Mouse (Mus musculus) MEL (cell line): ENCODE data around the gene Cd36. TPM values are rescaled to one million over a fixed set of nuclear protein-coding genes. Genes with fewer than 3 reads are reported as not detected.

Source experiments
- DNase-seq: peaks from one replicate; pipeline ENCODE4 v3.0.0; 2011; ENCODE audit warnings: low read depth, low spot score
- H3K27ac ChIP-seq: 2 replicates; pipeline ENCODE4 v1.5.1; 2012; ENCODE audit warnings: low read depth, mild to moderate bottlenecking, control low read depth, low read length, moderate library complexity; ENCODE audit not compliant: control insufficient read depth
- H3K27me3 ChIP-seq, 2 experiments: fragments of 150-350 bp in 1 of 2; sonication (generic) in 1 of 2; 2 replicates each; pipeline ENCODE4 v1.6.1; 2012; ENCODE audit warnings: low read length in 2 of 2, mild to moderate bottlenecking in 2 of 2, improper control_type of control experiment in 1 of 2, moderate library complexity in 1 of 2; ENCODE audit not compliant: insufficient read depth in 2 of 2, control insufficient read depth in 1 of 2
- H3K36me3 ChIP-seq, 2 experiments: 2 replicates each; pipeline ENCODE4 v1.6.1; 2012 to 2014; ENCODE audit warnings: low read length in 2 of 2, improper control_type of control experiment in 1 of 2, inconsistent platforms in 1 of 2, mild to moderate bottlenecking in 1 of 2; ENCODE audit not compliant: insufficient read depth in 2 of 2, control insufficient read depth in 1 of 2
- H3K4me1 ChIP-seq, 2 experiments: fragments of 150-350 bp in 1 of 2; sonication (generic) in 1 of 2; 2 replicates each; pipeline ENCODE4 v1.6.1; 2012; ENCODE audit warnings: low read length in 2 of 2, improper control_type of control experiment in 1 of 2, mild to moderate bottlenecking in 1 of 2; ENCODE audit not compliant: insufficient read depth in 2 of 2, control insufficient read depth in 1 of 2
- H3K4me3 ChIP-seq, 2 experiments: fragments of 150-350 bp in 1 of 2; sonication (generic) in 1 of 2; 2 replicates each; pipeline ENCODE4 v1.5.1; 2012; ENCODE audit warnings: low read depth in 2 of 2, low read length in 2 of 2, mild to moderate bottlenecking in 2 of 2, moderate library complexity in 2 of 2, control low read depth in 1 of 2, improper control_type of control experiment in 1 of 2; ENCODE audit not compliant: control insufficient read depth in 1 of 2, insufficient read depth in 1 of 2
- H3K79me2 ChIP-seq: 2 replicates; pipeline ENCODE4 v1.6.1; 2012; ENCODE audit warnings: mild to moderate bottlenecking, low read length, moderate library complexity; ENCODE audit not compliant: control insufficient read depth, poor library complexity, insufficient read depth
- H3K9ac ChIP-seq: 2 replicates; pipeline ENCODE4 v1.6.1; 2012; ENCODE audit warnings: low read depth, mild to moderate bottlenecking, control low read depth, low read length, moderate library complexity; ENCODE audit not compliant: control insufficient read depth, poor library complexity, severe bottlenecking
- H3K9me3 ChIP-seq: fragments of 150-350 bp; sonication (generic); replicated peaks from 2 replicates; pipeline ENCODE4 v1.6.1; 2012; ENCODE audit warnings: mild to moderate bottlenecking, low read length, improper control_type of control experiment, moderate library complexity; ENCODE audit not compliant: insufficient read depth
- CHD1 ChIP-seq: IDR thresholded peaks from 2 replicates; pipeline ENCODE4 v1.6.1; 2012; ENCODE audit warnings: low read depth, mild to moderate bottlenecking, inconsistent platforms, low read length, improper control_type of control experiment
- CHD2 ChIP-seq: IDR thresholded peaks from 2 replicates; pipeline ENCODE4 v1.6.1; 2011; ENCODE audit warnings: low read length, improper control_type of control experiment
- ELF1 ChIP-seq: IDR thresholded peaks from 2 replicates; pipeline ENCODE4 v1.6.1; 2014; ENCODE audit warnings: low read depth, mild to moderate bottlenecking, inconsistent platforms, low read length, improper control_type of control experiment, moderate library complexity
- GABPA ChIP-seq: IDR thresholded peaks from 2 replicates; pipeline ENCODE4 v1.6.1; 2012; ENCODE audit warnings: low read depth, mild to moderate bottlenecking, inconsistent platforms, low read length, improper control_type of control experiment, moderate library complexity
- HCFC1 ChIP-seq: IDR thresholded peaks from 2 replicates; pipeline ENCODE4 v1.6.1; 2012; ENCODE audit warnings: low read depth, mild to moderate bottlenecking, inconsistent platforms, low read length, improper control_type of control experiment, moderate library complexity
- JUND ChIP-seq: IDR thresholded peaks from 2 replicates; pipeline ENCODE4 v1.6.1; 2011; ENCODE audit warnings: low read depth, mild to moderate bottlenecking, improper control_type of control experiment, low read length
- MAZ ChIP-seq: IDR thresholded peaks from 2 replicates; pipeline ENCODE4 v1.6.1; 2012; ENCODE audit warnings: low read depth, mild to moderate bottlenecking, inconsistent platforms, low read length, improper control_type of control experiment
- MXI1 ChIP-seq: IDR thresholded peaks from 2 replicates; pipeline ENCODE4 v1.6.1; 2011; ENCODE audit warnings: mild to moderate bottlenecking, low read depth, low read length, improper control_type of control experiment
- MYB ChIP-seq: IDR thresholded peaks from 2 replicates; pipeline ENCODE4 v1.6.1; 2011; ENCODE audit warnings: mild to moderate bottlenecking, low read depth, low read length, improper control_type of control experiment
- MYC ChIP-seq: IDR thresholded peaks from 2 replicates; pipeline ENCODE4 v1.6.1; 2011; ENCODE audit warnings: low read depth, mild to moderate bottlenecking, low read length, improper control_type of control experiment, moderate library complexity
- NRF1 ChIP-seq: IDR thresholded peaks from 2 replicates; pipeline ENCODE4 v1.6.1; 2014; ENCODE audit warnings: low read depth, mild to moderate bottlenecking, inconsistent platforms, low read length, improper control_type of control experiment, moderate library complexity; ENCODE audit not compliant: poor library complexity, insufficient read depth, severe bottlenecking
- POLR2A ChIP-seq, 2 experiments: IDR thresholded peaks; 2 replicates each; pipeline ENCODE4 v1.6.1; 2011 to 2012; ENCODE audit warnings: low read length in 2 of 2, mild to moderate bottlenecking in 2 of 2, control low read depth in 1 of 2, improper control_type of control experiment in 1 of 2, low read depth in 1 of 2, moderate library complexity in 1 of 2; ENCODE audit not compliant: control insufficient read depth in 1 of 2, insufficient read depth in 1 of 2, poor library complexity in 1 of 2
- RAD21 ChIP-seq: IDR thresholded peaks from 2 replicates; pipeline ENCODE4 v1.6.1; 2011; ENCODE audit warnings: mild to moderate bottlenecking, low read depth, low read length, improper control_type of control experiment
- TCF12 ChIP-seq: IDR thresholded peaks from 2 replicates; pipeline ENCODE4 v1.6.1; 2014; ENCODE audit warnings: low read depth, mild to moderate bottlenecking, inconsistent platforms, low read length, improper control_type of control experiment, moderate library complexity
- UBTF ChIP-seq: IDR thresholded peaks from 2 replicates; pipeline ENCODE4 v1.6.1; 2012; ENCODE audit warnings: low read depth, mild to moderate bottlenecking, inconsistent platforms, low read length, improper control_type of control experiment, moderate library complexity, borderline replicate concordance; ENCODE audit not compliant: insufficient read depth
- USF1 ChIP-seq: IDR thresholded peaks from 2 replicates; pipeline ENCODE4 v1.6.1; 2014; ENCODE audit warnings: low read depth, mild to moderate bottlenecking, inconsistent platforms, low read length, improper control_type of control experiment, moderate library complexity
- ZKSCAN1 ChIP-seq: IDR thresholded peaks from 2 replicates; pipeline ENCODE4 v1.6.1; 2012; ENCODE audit warnings: low read depth, mild to moderate bottlenecking, inconsistent platforms, low read length, improper control_type of control experiment, moderate library complexity
- ZMIZ1 ChIP-seq: IDR thresholded peaks from 2 replicates; pipeline ENCODE4 v1.6.1; 2012; ENCODE audit warnings: low read depth, mild to moderate bottlenecking, inconsistent platforms, low read length, improper control_type of control experiment, moderate library complexity
- ZNF384 ChIP-seq: IDR thresholded peaks from 2 replicates; pipeline ENCODE4 v1.6.1; 2012; ENCODE audit warnings: low read depth, mild to moderate bottlenecking, inconsistent platforms, low read length, improper control_type of control experiment
- polyA plus RNA-seq, 2 experiments: library from polyadenylated mRNA; stranded (reverse) in 1 of 2; unstranded in 1 of 2; fragments of >175 nt in 1 of 2; fragments of >200 nt in 1 of 2; gene quantifications; 2 replicates each; pipeline versions ENCODE4 v1.2.1 to v1.2.4; 2012; ENCODE audit warnings: low replicate concordance in 2 of 2, low read depth in 1 of 2; ENCODE audit not compliant: insufficient read length in 2 of 2, insufficient read depth in 1 of 2, missing spikeins in 1 of 2
- total RNA-seq: library from RNA; depleted of rRNA; stranded (reverse); fragments of 300-350 nt; gene quantifications from 2 replicates; pipeline ENCODE4 v1.2.3, GENCODE M21; 2012

The Cd36 gene
- total and polyA plus RNA-seq, 3 experiments, result 0.07 to 0.19 TPM; not detected in 1

- DNase-seq, result no peak
- no peak overlapping the region for H3K27ac ChIP-seq
- no peaks in the 10 kb centered on the region for H3K36me3 ChIP-seq
Observed at GRCm38 (mm10) chr5:17889291-17889690, 690 bp upstream of the Cd36 start.

DNA sequence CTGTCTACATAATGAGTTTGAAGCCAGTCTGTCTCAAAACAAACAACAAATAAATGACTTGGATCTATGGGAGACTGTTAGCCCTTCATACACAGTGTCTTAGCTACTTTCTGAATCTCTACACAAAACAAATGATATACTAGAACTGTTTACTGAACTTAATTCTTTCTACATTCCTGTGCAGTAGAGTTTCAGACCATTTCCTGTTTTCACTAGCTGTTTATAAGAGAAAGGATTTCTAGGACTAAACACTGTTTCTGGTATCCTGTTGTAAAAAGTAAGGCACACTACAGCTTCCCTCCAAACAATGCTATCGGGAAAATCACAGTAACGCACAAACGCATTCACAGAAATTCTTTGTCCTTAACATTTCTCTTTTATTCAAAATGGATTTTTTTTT, 2.2 kb downstream of the Cd36 start:
- Histone ChIP-seq H3K4me3 (no peak overlapping the region), H3K4me1 (no peaks in the 10 kb centered on the region), H3K27ac (no peak overlapping the region), H3K79me2 (no peaks in the 10 kb centered on the region), H3K9ac (no peak overlapping the region), H3K27me3 (no peaks in the 10 kb centered on the region), H3K9me3 (no peaks in the 10 kb centered on the region), H3K36me3 (peaks cover 0 to 3% of the 10 kb centered on the region in 2 experiments; a peak in 1 of 4 replicates)
- TF ChIP-seq ELF1 (no peak), USF1 (no peak), MXI1 (no peak), TCF12 (no peak), MAZ (no peak), NRF1 (no peak), HCFC1 (no peak), CHD1 (no peak), UBTF (no peak), RAD21 (no peak)
- no peak for DNase-seq

More at GRCm38 (mm10) chr5:17889291-17889690, 690 bp upstream of the Cd36 start:
- H3K4me1 ChIP-seq, result no peaks in the 10 kb centered on the region
- no peak for TF ChIP-seq CHD2
- no peak for TF ChIP-seq HCFC1
- no peak for TF ChIP-seq MYC
- no peak overlapping the region for H3K4me3 ChIP-seq
- no peaks in the 10 kb centered on the region for H3K79me2 ChIP-seq
- no peaks in the 10 kb centered on the region for H3K27me3 ChIP-seq
- no peak overlapping the region for H3K9ac ChIP-seq
- H3K9me3 ChIP-seq, result no peaks in the 10 kb centered on the region

DNA sequence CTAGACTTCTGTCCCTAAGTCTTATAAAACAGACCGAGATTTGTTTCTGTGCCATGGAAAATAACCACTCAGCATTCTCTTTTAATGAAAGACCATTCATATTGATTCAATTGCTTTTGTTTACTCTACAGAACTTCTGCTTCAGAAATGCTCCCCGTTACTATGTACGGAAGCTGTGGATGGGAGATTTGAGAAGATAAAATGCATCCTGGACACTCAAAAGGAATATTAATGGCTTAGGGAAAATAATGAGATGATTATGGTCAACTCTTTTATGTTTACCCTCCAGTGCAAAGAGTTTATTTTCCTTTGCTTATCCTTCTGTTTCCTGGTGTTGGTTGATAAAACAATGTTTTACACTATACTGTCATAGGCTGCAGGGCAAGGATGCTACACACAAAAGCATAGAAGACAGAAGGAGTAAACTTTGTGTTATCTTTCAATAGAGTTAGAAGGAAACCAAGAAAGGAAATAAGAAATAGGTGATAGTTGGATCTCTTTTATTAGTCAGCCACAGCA, 5.2 kb downstream of the Cd36 start:
- no peak overlapping the region for H3K4me3 ChIP-seq
- DNase-seq, result no peak
- no peaks in the 10 kb centered on the region for H3K27me3 ChIP-seq
- H3K36me3 ChIP-seq, result peaks cover 0 to 3% of the 10 kb centered on the region in 2 experiments; a peak in 2 of 4 replicates
- no peaks in the 10 kb centered on the region for H3K79me2 ChIP-seq
- no peak overlapping the region for H3K27ac ChIP-seq
- no peak overlapping the region for H3K9ac ChIP-seq
- no peaks in the 10 kb centered on the region for H3K9me3 ChIP-seq
- TF ChIP-seq POLR2A (IDR thresholded peaks at IDR 0.05; ENCODE audit: control insufficient read depth in 1 of 2, insufficient read depth in 1 of 2, low read depth in 1 of 2, low read length in 2 of 2, poor library complexity in 1 of 2), result no peak
- no peak for TF ChIP-seq UBTF
- no peak for TF ChIP-seq JUND
- no peak for TF ChIP-seq MYB
- no peak for TF ChIP-seq GABPA
- TF ChIP-seq ELF1, result no peak
- TF ChIP-seq TCF12, result no peak
- no peak for TF ChIP-seq ZNF384
- no peak for TF ChIP-seq ZMIZ1
- no peak for TF ChIP-seq ZKSCAN1
- H3K4me1 ChIP-seq, result peaks cover 0 to 2% of the 10 kb centered on the region in 2 experiments; a peak in 2 of 4 replicates
